Mouse (Mus musculus) cerebellum, adult 2 months (tissue): ENCODE measurements around the gene Ift57. TPM values are rescaled to one million over a fixed set of nuclear protein-coding genes. Genes with fewer than 3 reads are reported as not detected.

Experiments used
- DNase-seq, 2 experiments: peaks; one replicate each; pipeline ENCODE4 v3.0.0; 2021
- H3K27ac ChIP-seq: fragments of 200-500 bp; 2 replicates; pipeline ENCODE4 v1.5.1; 2012; ENCODE audit warnings: low read length, control low read depth, inconsistent platforms; ENCODE audit not compliant: insufficient read depth
- H3K27me3 ChIP-seq: fragments of 200-500 bp; 2 replicates; pipeline ENCODE4 v1.6.1; 2012; ENCODE audit warnings: inconsistent platforms, mild to moderate bottlenecking, low read length, moderate library complexity; ENCODE audit not compliant: control insufficient read depth, insufficient read depth
- H3K4me1 ChIP-seq: fragments of 200-500 bp; 2 replicates; pipeline ENCODE4 v1.6.1; 2011; ENCODE audit warnings: low read length; ENCODE audit not compliant: control insufficient read depth, insufficient read depth
- H3K4me3 ChIP-seq: fragments of 200-500 bp; replicated peaks from 2 replicates; pipeline ENCODE3; 2011; ENCODE audit warnings: mild to moderate bottlenecking, low read depth, low read length, control low read depth; ENCODE audit not compliant: insufficient read depth
- CTCF ChIP-seq: fragments of 200-500 bp; IDR thresholded peaks from 2 replicates; pipeline ENCODE4 v1.5.1; 2011; ENCODE audit warnings: low read depth, mild to moderate bottlenecking, control low read depth, low read length, moderate library complexity, borderline replicate concordance; ENCODE audit not compliant: insufficient read depth
- POLR2A ChIP-seq: fragments of 200-500 bp; IDR thresholded peaks from 2 replicates; pipeline ENCODE4 v1.6.1; 2011; ENCODE audit warnings: low read length, control low read depth, borderline replicate concordance; ENCODE audit not compliant: insufficient read depth
- WGBS: fragments of 180-500 bp; shearing (Covaris S2); methylation state at CpG from one replicate; pipeline ENCODE4 v1.1.7; 2018; 5-methylcytosine and 5-hydroxymethylcytosine counted together
- polyA plus RNA-seq: library from polyadenylated mRNA; depleted of rRNA; stranded (reverse); fragments of >200 nt; gene quantifications from 2 replicates; pipeline ENCODE4 v1.2.3, GENCODE M21; 2012

Ift57 gene
- polyA plus RNA-seq, 1 experiment, result 39.0 TPM

- TF ChIP-seq POLR2A (no peak), CTCF (no peak)
- no peaks in the 10 kb centered on the region for H3K27me3 ChIP-seq
- WGBS, result 86% methylated on average over 10 of the region's 10 CpGs
- no peak within 1 kb of the TSS for H3K27ac ChIP-seq
- DNase-seq, result no peak
- H3K4me1 ChIP-seq, result no peaks in the 10 kb centered on the region
- no peak within 1 kb of the TSS for H3K4me3 ChIP-seq
Observed at GRCm38 (mm10) chr16:49799597-49800561, 100.8 kb downstream of the Ift57 start, which contains the start of gene Cd47. Gene Cd47, plus strand, starts transcription at chr16:49800533.

DNA sequence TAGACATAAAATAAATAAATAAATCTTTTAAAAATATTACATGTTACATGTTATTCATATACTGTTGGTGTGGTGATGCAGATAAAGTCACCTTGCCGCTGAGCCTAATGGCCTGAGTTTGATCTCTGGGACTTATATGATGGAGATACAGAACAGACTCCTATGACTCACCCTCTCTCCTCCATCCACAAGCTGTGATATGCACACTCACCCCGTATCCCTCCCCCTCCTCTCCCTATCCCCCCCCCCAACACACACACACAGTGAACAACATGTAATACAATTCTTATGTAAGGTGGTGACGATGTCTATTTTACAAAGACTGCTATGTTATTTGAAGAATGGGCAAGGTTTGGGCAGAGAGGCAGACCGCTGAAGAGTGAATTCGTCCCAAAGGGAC lies 102.0 kb downstream of the Ift57 start:
- no peak for TF ChIP-seq CTCF
- no peak for TF ChIP-seq POLR2A
- H3K27ac ChIP-seq, result no peak overlapping the region
- H3K4me1 ChIP-seq, result no peaks in the 10 kb centered on the region
- WGBS, result 79% methylated on average over 5 of the region's 5 CpGs
- no peaks in the 10 kb centered on the region for H3K27me3 ChIP-seq
- no peak overlapping the region for H3K4me3 ChIP-seq
- no peak for DNase-seq

GRCm38 (mm10) chr16:49801399-49801798 lies 102.4 kb downstream of the Ift57 start:
- DNase-seq, result no peak
- WGBS, result 75% methylated on average over 5 of the region's 5 CpGs
- no peak overlapping the region for H3K27ac ChIP-seq
- no peaks in the 10 kb centered on the region for H3K4me1 ChIP-seq
- H3K4me3 ChIP-seq, result no peak overlapping the region
- TF ChIP-seq POLR2A (no peak), CTCF (no peak)
- H3K27me3 ChIP-seq, result no peaks in the 10 kb centered on the region

DNA sequence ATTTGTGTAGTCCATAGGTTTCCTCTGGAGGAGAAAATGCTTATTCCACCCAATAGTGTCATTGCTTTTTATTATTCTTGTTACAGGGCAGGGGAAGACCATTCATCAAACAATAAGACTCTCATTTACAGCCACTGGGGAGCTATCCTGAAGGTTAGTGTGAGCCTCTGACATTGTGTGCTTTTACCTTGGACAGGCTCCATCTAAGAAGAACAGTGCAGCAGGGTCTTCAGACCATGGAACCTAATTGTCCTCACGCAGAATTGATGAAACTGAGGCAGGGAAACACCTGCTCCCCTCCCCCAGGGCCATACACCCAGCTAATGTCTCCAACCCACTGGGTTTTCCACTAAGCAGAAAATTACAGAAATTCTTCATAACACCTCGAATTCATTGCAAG lies 104.0 kb downstream of the Ift57 start:
- DNase-seq, result no peak
- Histone ChIP-seq H3K27me3 (no peaks in the 10 kb centered on the region), H3K27ac (no peak overlapping the region), H3K4me3 (no peak overlapping the region), H3K4me1 (peaks cover 2% of the 10 kb centered on the region; the same call in 1 of the 2 replicates)
- TF ChIP-seq CTCF, result no peak
- no peak for TF ChIP-seq POLR2A
- WGBS, result 97% methylated on average over 2 of the region's 2 CpGs

GRCm38 (mm10) chr16:49803932-49804461 lies 105.0 kb downstream of the Ift57 start:
- TF ChIP-seq CTCF, result no peak
- TF ChIP-seq POLR2A, result no peak
- Histone ChIP-seq H3K4me1 (peaks cover 4% of the 10 kb centered on the region; the same call in 1 of the 2 replicates), H3K4me3 (peak overlapping the region; percentile 32), H3K27me3 (no peaks in the 10 kb centered on the region), H3K27ac (no peak overlapping the region)
- WGBS, result 12% methylated on average over 12 of the region's 12 CpGs
- DNase-seq, result peak; percentile 19 to 23

GRCm38 (mm10) chr16:49806920-49807319 lies 107.9 kb downstream of the Ift57 start:
- WGBS, result 94% methylated on average over 10 of the region's 10 CpGs
- Histone ChIP-seq H3K4me1 (peaks cover 4% of the 10 kb centered on the region; the same call in 1 of the 2 replicates), H3K4me3 (no peak overlapping the region), H3K27me3 (no peaks in the 10 kb centered on the region), H3K27ac (no peak overlapping the region)
- no peak for DNase-seq
- no peak for TF ChIP-seq CTCF
- TF ChIP-seq POLR2A, result no peak

- 67% methylated on average over 7 of the region's 7 CpGs for WGBS
- Histone ChIP-seq H3K27ac (no peak overlapping the region), H3K4me1 (peaks cover 4% of the 10 kb centered on the region; the same call in 1 of the 2 replicates), H3K27me3 (no peaks in the 10 kb centered on the region), H3K4me3 (no peak overlapping the region)
- no peak for DNase-seq
- no peak for TF ChIP-seq CTCF
- no peak for TF ChIP-seq POLR2A
Observed at GRCm38 (mm10) chr16:49807419-49807841, 108.4 kb downstream of the Ift57 start.
